ENCODE assay signal across 15 mouse cellular contexts in genomic region chr7:144589508-144589907, GRCm38 (mm10). TPM values are rescaled to one million over a fixed set of nuclear protein-coding genes. Genes with fewer than 3 reads are reported as not detected.
DNase-seq lines count a peak whose midpoint lies in the region; ATAC-seq and TF ChIP-seq lines count a peak whose summit lies in the region.
"Had no signal": no experiment of that assay in that cellular context is flagged by ENCODE, and none has a peak within 500 bp of the region (broad histone marks: within the 10 kb centered on the region; RNA-seq: fewer than 3 reads in every experiment).

No protein-coding gene starts in this region.

- H3K4me3 ChIP-seq in heart, adult 2 months, result no peak overlapping the region
- no peak overlapping the region for H3K4me3 ChIP-seq in midbrain, embryonic 14.5 days (replicated peaks; ENCODE audit: low read depth, low read length)
- no peak overlapping the region for H3K4me3 ChIP-seq in midbrain, embryonic 16.5 days (ENCODE audit: low read depth, low read length)
- H3K4me3 ChIP-seq in embryonic facial prominence, embryonic 11.5 days (ENCODE audit: low read depth, low read length), result no peak overlapping the region
- H3K4me3 ChIP-seq: embryonic facial prominence, embryonic 13.5 days had no signal

- WGBS in heart, adult 2 months, result 75% methylated on average over 3 of the region's 3 CpGs
- WGBS in midbrain, embryonic 14.5 days, result 78% methylated on average over 3 of the region's 3 CpGs
- WGBS in midbrain, embryonic 16.5 days, result 81% methylated on average over 3 of the region's 3 CpGs
- 87% methylated on average over 3 of the region's 3 CpGs for WGBS in embryonic facial prominence, embryonic 11.5 days

- H3K4me1 ChIP-seq in heart, adult 2 months (ENCODE audit: control insufficient read depth, insufficient read depth, low read length), result no peaks in the 10 kb centered on the region
- no peaks in the 10 kb centered on the region for H3K4me1 ChIP-seq in midbrain, embryonic 14.5 days (ENCODE audit: control insufficient read depth, insufficient read depth, low read length)
- H3K4me1 ChIP-seq in midbrain, embryonic 16.5 days (ENCODE audit: control insufficient read depth, insufficient read depth, low read length), result no peaks in the 10 kb centered on the region
- no peaks in the 10 kb centered on the region for H3K4me1 ChIP-seq in embryonic facial prominence, embryonic 11.5 days (ENCODE audit: control insufficient read depth, insufficient read depth, low read length)
- H3K4me1 ChIP-seq: embryonic facial prominence, embryonic 13.5 days had no signal

- TF ChIP-seq EP300 in heart, adult 2 months (IDR thresholded peaks at IDR 0.05; ENCODE audit: insufficient read depth, low read depth, low read length), result no peak

- intact Hi-C loops in heart, adult 2 months (cut with DNase I), result no loop called here

- no peak overlapping the region for H3K4me2 ChIP-seq in midbrain, embryonic 14.5 days (ENCODE audit: low read length)
- H3K4me2 ChIP-seq in midbrain, embryonic 16.5 days (ENCODE audit: low read length), result no peak overlapping the region
- H3K4me2 ChIP-seq in embryonic facial prominence, embryonic 11.5 days (ENCODE audit: low read depth, low read length), result no peak overlapping the region
- H3K4me2 ChIP-seq: embryonic facial prominence, embryonic 13.5 days had no signal

- no peak overlapping the region for H3K9ac ChIP-seq in heart, adult 2 months (ENCODE audit: low read depth, low read length)
- H3K9ac ChIP-seq in midbrain, embryonic 14.5 days (replicated peaks; ENCODE audit: low read length), result no peak overlapping the region
- no peak overlapping the region for H3K9ac ChIP-seq in midbrain, embryonic 16.5 days (ENCODE audit: low read depth, low read length)
- no peak overlapping the region for H3K9ac ChIP-seq in embryonic facial prominence, embryonic 11.5 days (replicated peaks; ENCODE audit: low read length)
- H3K9ac ChIP-seq: embryonic facial prominence, embryonic 13.5 days had no signal

- ATAC-seq in midbrain, embryonic 14.5 days (ENCODE audit: low FRiP score, low TSS enrichment), result no peak
- ATAC-seq in midbrain, embryonic 16.5 days, result no peak
- ATAC-seq in embryonic facial prominence, embryonic 11.5 days (replicated peaks; ENCODE audit: insufficient number of reproducible peaks, low FRiP score, low TSS enrichment, low read depth), result no peak

- no peak for TF ChIP-seq POLR2A in heart, adult 2 months (IDR thresholded peaks at IDR 0.05; ENCODE audit: insufficient read depth, low read depth, low read length)

- no peaks in the 10 kb centered on the region for H3K79me2 ChIP-seq in heart, adult 2 months (replicated peaks; ENCODE audit: control insufficient read depth, insufficient read depth, low read length)

- no peaks in the 10 kb centered on the region for H3K9me3 ChIP-seq in midbrain, embryonic 14.5 days (ENCODE audit: control insufficient read depth, low read length)
- H3K9me3 ChIP-seq in midbrain, embryonic 16.5 days (replicated peaks; ENCODE audit: control insufficient read depth, low read length, poor library complexity, severe bottlenecking), result no peaks in the 10 kb centered on the region
- H3K9me3 ChIP-seq in embryonic facial prominence, embryonic 11.5 days (replicated peaks; ENCODE audit: control insufficient read depth, low read length), result no peaks in the 10 kb centered on the region
- H3K9me3 ChIP-seq: embryonic facial prominence, embryonic 13.5 days had no signal

- TF ChIP-seq CTCF in heart, adult 2 months (IDR thresholded peaks at IDR 0.05), result 0 out of 2 replicates have a peak, but pooled peaks have one; percentile 18

- no peaks in the 10 kb centered on the region for H3K27me3 ChIP-seq in heart, adult 2 months (ENCODE audit: control insufficient read depth, insufficient read depth, low read length)
- H3K27me3 ChIP-seq in midbrain, embryonic 14.5 days (ENCODE audit: control insufficient read depth, insufficient read depth, low read length), result no peaks in the 10 kb centered on the region
- no peaks in the 10 kb centered on the region for H3K27me3 ChIP-seq in midbrain, embryonic 16.5 days (ENCODE audit: control insufficient read depth, insufficient read depth, low read depth, low read length)
- no peaks in the 10 kb centered on the region; the same call in 1 of the 2 replicates for H3K27me3 ChIP-seq in embryonic facial prominence, embryonic 11.5 days (ENCODE audit: control insufficient read depth, insufficient read depth, low read length)

- H3K36me3 ChIP-seq in heart, adult 2 months (ENCODE audit: control insufficient read depth, insufficient read depth, low read length), result no peaks in the 10 kb centered on the region
- no peaks in the 10 kb centered on the region for H3K36me3 ChIP-seq in midbrain, embryonic 14.5 days (ENCODE audit: control insufficient read depth, insufficient read depth, low read length)
- no peaks in the 10 kb centered on the region for H3K36me3 ChIP-seq in midbrain, embryonic 16.5 days (ENCODE audit: control insufficient read depth, insufficient read depth, low read length)
- H3K36me3 ChIP-seq in embryonic facial prominence, embryonic 11.5 days (replicated peaks; ENCODE audit: control insufficient read depth, insufficient read depth, low read depth, low read length), result no peaks in the 10 kb centered on the region
- H3K36me3 ChIP-seq: embryonic facial prominence, embryonic 13.5 days had no signal

- no peak overlapping the region for H3K27ac ChIP-seq in heart, adult 2 months
- H3K27ac ChIP-seq in midbrain, embryonic 14.5 days (replicated peaks; ENCODE audit: low read depth, low read length), result no peak overlapping the region
- no peak overlapping the region for H3K27ac ChIP-seq in midbrain, embryonic 16.5 days (ENCODE audit: low read length)
- no peak overlapping the region for H3K27ac ChIP-seq in embryonic facial prominence, embryonic 11.5 days (replicated peaks; ENCODE audit: low read depth, low read length)
- H3K27ac ChIP-seq: embryonic facial prominence, embryonic 13.5 days had no signal

- DNase-seq in heart, adult 2 months, result no peak
- DNase-seq in heart, adult 18-20 months, result no peak
- DNase-seq in midbrain, embryonic 14.5 days, result peak; percentile 72
- DNase-seq in embryonic facial prominence, embryonic 11.5 days (ENCODE audit: low spot score), result peak; percentile 18
- DNase-seq in frontal cortex, postnatal 25 days (ENCODE audit: low spot score in 2 of 2), result no peak
- DNase-seq in right cerebral cortex, postnatal 36 days (ENCODE audit: low spot score in 2 of 2), result no peak
- no peak for DNase-seq in adrenal gland, postnatal 4 days (ENCODE audit: low spot score in 2 of 2)
- DNase-seq: adrenal gland, postnatal 10 days; cerebellum, adult 11-12 months; kidney, postnatal 36 days; liver; spleen, adult 18-20 months; thymus, adult 18-20 months had no signal

RNA-seq across cellular contexts. Expression of gene Fadd, which starts 7.2 kb away (rescaled TPM):
- 1 to 10 TPM; 8.2 to 8.6 TPM for total RNA-seq in heart, adult 2 months (2021)
- polyA plus RNA-seq in heart, adult 2 months (2012; rRNA removed), result 13.4 and 15.6 TPM in 2 replicates
- total RNA-seq in heart, adult 18-20 months (2021), result 1 to 10 TPM; 8.5 to 8.6 TPM
- 4.2 and 6.1 TPM in 2 replicates for polyA plus RNA-seq in midbrain, embryonic 14.5 days (2014; fragmentation: Nextera tagmentation; extraction: Ambion mirVana)
- 4.0 and 4.5 TPM in 2 replicates for polyA plus RNA-seq in midbrain, embryonic 16.5 days (2015; fragmentation: Nextera tagmentation; extraction: Ambion mirVana)
- 10.6 and 11.2 TPM in 2 replicates for polyA plus RNA-seq in embryonic facial prominence, embryonic 11.5 days (2014; fragmentation: Nextera tagmentation; extraction: Ambion mirVana)
- 10 to 100 TPM; 13.3 to 14.4 TPM for total RNA-seq in adrenal gland, postnatal 4 days (2021)

RNA-seq across cellular contexts. Expression of gene Ppfia1, which starts 36.0 kb away (rescaled TPM):
- 10 to 100 TPM; 41.4 to 46.0 TPM for total RNA-seq in heart, adult 2 months (2021)
- polyA plus RNA-seq in heart, adult 2 months (2012; rRNA removed), result 27.0 and 38.5 TPM in 2 replicates
- total RNA-seq in heart, adult 18-20 months (2021), result 10 to 100 TPM; 37.8 to 39.6 TPM
- 28.3 and 33.3 TPM in 2 replicates for polyA plus RNA-seq in midbrain, embryonic 14.5 days (2014; fragmentation: Nextera tagmentation; extraction: Ambion mirVana)
- 20.8 and 24.8 TPM in 2 replicates for polyA plus RNA-seq in midbrain, embryonic 16.5 days (2015; fragmentation: Nextera tagmentation; extraction: Ambion mirVana)
- 37.9 and 41.3 TPM in 2 replicates for polyA plus RNA-seq in embryonic facial prominence, embryonic 11.5 days (2014; fragmentation: Nextera tagmentation; extraction: Ambion mirVana)
- total RNA-seq in adrenal gland, postnatal 4 days (2021), result 10 to 100 TPM; 61.1 to 72.8 TPM

Comparison
In these comparisons a context has a peak if more than half of its experiments do, and no peak if none do; other contexts are left out.
1. DNase-seq: peak in midbrain, embryonic 14.5 days (single experiment) and embryonic facial prominence, embryonic 11.5 days (single experiment); none in heart, adult 2 months (0 of 2), heart, adult 18-20 months (0 of 2), frontal cortex, postnatal 25 days (0 of 2), right cerebral cortex, postnatal 36 days (0 of 2) and adrenal gland, postnatal 4 days (0 of 2).